Mouse (Mus musculus) bone marrow macrophage, adult 2 months (primary cell): ENCODE results near the gene Slc46a3.

Source experiments
- CTCF ChIP-seq: IDR thresholded peaks from 2 replicates; pipeline ENCODE4 v1.5.1; 2012; ENCODE audit warnings: low read depth, mild to moderate bottlenecking, low read length, moderate library complexity
- POLR2A ChIP-seq: IDR thresholded peaks from 2 replicates; pipeline ENCODE4 v1.6.1; 2012; ENCODE audit warnings: mild to moderate bottlenecking, low read depth, low read length, borderline replicate concordance

DNA sequence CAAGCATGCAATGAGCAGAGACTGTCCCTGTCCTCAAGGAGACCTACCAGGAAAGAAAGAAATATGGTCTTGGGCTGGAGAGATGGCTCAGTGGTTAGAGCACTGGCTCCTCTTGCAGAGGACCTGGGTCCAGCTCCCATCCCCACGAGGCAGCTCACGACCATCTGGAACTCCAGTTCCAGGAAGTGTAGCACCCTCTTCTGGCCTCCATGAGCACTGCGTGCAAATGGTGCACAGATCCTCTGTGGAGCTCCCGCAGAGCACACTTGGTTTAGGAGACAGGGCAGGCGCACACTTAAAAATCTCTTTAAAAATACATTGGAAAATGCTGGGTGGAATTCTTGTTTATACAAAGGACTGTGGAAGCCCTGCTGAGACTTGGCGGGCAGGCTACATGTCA, 17.1 kb downstream of the Slc46a3 start:
- TF ChIP-seq CTCF, result peak; percentile 43; the same call in 1 of the 2 replicates
- no peak for TF ChIP-seq POLR2A
